Comparison of ENCODE assay signal across 20 mouse cellular contexts in the genomic region with DNA sequence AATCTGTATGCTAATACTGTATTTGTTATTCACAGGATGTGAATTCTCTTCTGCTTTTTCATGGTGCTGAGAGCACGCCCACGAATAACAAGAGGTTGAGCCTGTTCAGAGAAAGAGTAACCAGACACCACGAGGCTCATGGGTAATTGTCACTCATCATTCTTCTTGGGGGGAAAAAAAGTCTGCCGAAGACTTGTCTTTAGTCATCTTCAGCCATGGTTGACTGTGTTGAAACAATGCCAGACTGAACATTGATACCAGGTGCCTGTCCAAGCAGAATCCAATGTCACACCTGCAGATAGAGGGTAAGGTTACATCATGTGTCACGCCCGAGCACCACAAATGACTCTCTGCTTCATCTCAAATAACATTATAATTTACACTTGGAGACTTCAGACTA.
"Had no signal": no experiment of that assay in that cellular context is flagged by ENCODE, and none has a peak within 500 bp of the region (broad histone marks: within the 10 kb centered on the region; RNA-seq: fewer than 3 reads in every experiment).

No protein-coding gene starts in this region.

- H3K4me3 ChIP-seq: lung, embryonic 15.5 days; megakaryocyte, embryonic 14.5 days; myocyte; neural tube, embryonic 13.5 days; neural tube, embryonic 15.5 days had no signal

- DNase-seq: lung, adult 2 months; lung, postnatal 14 days; lung, postnatal 36 days; midbrain, embryonic 14.5 days; right cerebral cortex, adult 18-20 months; right cerebral cortex, postnatal 25 days; right cerebral cortex, postnatal 4 days; spleen, adult 18-20 months; thymus, adult 18-20 months; thymus, postnatal 14 days; thymus, postnatal 36 days had no signal

- H3K4me2 ChIP-seq: lung, embryonic 15.5 days; midbrain, embryonic 11.5 days; neural tube, embryonic 13.5 days; neural tube, embryonic 15.5 days had no signal

- ATAC-seq: lung, postnatal 0 days; midbrain, embryonic 16.5 days had no signal

- H3K27me3 ChIP-seq: lung, embryonic 15.5 days; megakaryocyte, embryonic 14.5 days; neural tube, embryonic 13.5 days; neural tube, embryonic 15.5 days had no signal

- H3K27ac ChIP-seq: macrophage; neural tube, embryonic 13.5 days; neural tube, embryonic 15.5 days had no signal

- H3K9ac ChIP-seq: lung, embryonic 15.5 days; neural tube, embryonic 13.5 days; neural tube, embryonic 15.5 days had no signal

- H3K36me3 ChIP-seq: lung, embryonic 15.5 days; neural tube, embryonic 13.5 days; neural tube, embryonic 15.5 days had no signal

- H3K4me1 ChIP-seq: lung, embryonic 15.5 days; megakaryocyte, embryonic 14.5 days; neural tube, embryonic 13.5 days; neural tube, embryonic 15.5 days had no signal

- H3K9me3 ChIP-seq: lung, embryonic 15.5 days; neural tube, embryonic 13.5 days; neural tube, embryonic 15.5 days had no signal
